Mouse (Mus musculus) ovary, postnatal 10 days (tissue): ENCODE results near the gene Tmem129.

Experiments
- DNase-seq: peaks from one replicate; pipeline ENCODE4 v3.0.0; 2022; ENCODE audit warnings: low spot score

The Tmem129 gene

DNA sequence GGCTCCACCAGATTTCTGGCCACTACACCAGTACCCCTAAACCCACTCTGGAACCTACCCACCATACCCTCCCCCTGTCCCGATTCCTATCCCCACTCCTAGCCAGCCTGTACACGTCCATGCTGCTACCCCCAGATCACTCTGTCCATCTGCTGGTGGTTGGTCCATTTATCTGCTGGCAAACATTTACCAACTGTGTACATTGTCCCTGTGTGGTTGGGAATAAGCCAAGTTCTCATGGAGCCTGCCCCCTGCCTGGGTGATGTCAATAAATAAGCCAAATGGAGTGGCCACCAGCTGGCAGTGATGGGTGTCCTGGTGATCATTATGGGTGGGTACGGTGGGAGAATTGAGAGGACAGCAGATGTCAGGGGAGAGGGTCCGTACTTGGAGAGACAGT, 28.9 kb upstream of the Tmem129 start:
- DNase-seq = no peak

- DNase-seq = no peak
These were observed 26.7 kb upstream of the Tmem129 start for GRCm38 (mm10) chr5:33684932-33685331.

- DNase-seq = no peak
These were observed 25.9 kb upstream of the Tmem129 start for GRCm38 (mm10) chr5:33683897-33684652.

GRCm38 (mm10) chr5:33682963-33683362, 24.7 kb upstream of the Tmem129 start:
- no peak for DNase-seq

DNA sequence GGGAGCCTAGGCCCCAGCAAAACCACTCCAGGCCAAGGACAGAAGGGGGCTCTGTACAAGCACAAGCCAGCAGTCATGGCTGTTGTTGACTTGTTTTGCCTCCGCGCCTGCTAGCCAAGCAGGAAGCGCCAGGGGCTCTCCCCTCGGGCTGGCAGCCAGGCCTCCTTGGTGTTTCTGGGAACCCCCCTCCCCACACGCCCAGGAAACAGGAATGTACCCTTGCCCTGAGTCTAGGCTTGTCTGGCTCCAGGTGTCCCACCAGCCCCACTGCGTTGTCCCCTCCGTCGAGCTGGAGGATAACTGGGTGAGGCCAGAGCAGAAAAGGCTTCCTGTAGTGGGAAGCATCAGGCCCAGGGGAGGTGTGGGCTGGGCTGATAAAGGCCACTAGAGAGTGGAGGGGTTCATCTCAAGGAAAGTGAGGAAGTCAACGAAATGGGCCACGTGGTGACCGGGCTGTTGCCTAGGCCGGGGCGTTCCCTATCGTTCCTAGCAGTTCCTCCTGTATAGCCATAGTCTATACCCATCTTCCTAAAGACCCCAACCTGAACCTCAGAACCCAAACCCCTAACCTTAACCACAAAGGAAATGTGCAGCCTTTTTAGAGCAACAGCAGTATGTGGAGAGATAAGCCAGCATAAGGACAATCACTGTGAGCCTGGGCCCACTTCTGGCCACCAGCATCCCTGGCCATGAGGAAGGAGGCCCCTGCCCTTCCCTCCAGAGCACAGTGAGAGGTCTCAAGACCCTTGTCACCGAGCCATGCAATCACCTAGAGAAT, 23.6 kb upstream of the Tmem129 start:
- DNase-seq = no peak

- no peak for DNase-seq
These were observed 22.8 kb upstream of the Tmem129 start for GRCm38 (mm10) chr5:33681044-33681443.

DNA sequence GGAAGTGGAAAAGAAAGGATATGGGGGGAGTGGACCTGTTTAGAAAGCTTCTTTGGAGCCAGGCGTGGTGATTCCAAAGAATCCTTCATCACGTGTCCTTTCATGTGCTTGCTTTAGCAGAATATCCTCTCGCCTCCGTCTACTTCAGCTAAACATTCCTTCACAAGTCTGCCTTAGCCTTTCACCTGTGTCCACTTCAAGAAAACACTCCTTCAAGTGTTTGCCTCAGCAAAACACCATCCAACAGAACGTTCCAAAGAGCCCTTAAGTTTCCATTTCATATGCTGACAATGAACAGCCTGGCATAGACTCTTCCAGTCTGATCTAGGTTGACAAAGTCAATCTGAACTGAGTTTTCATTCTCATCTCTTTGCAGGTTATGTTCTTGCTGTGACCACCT, 20.0 kb upstream of the Tmem129 start:
- no peak for DNase-seq

DNA sequence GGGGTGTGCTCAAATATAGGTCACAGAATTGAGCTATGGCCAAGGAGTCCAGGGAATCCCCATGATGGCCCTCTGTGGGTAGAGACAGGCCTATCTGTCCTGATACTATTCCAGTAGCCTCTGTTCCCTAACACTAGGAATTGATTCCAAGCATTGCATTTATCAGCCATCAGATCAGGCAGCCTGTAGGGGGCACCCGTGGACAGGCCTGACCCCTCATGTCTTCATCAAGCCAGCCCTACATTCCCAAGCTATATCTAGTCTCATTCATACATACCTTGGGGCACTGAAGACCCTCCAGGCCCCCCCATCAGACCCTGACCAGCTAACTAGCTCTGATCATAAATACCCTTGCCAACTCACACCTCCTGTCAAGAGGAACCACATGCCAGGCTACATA, 17.7 kb upstream of the Tmem129 start:
- no peak for DNase-seq

GRCm38 (mm10) chr5:33674439-33674838, 16.2 kb upstream of the Tmem129 start:
- no peak for DNase-seq

- no peak for DNase-seq
These were observed 13.4 kb upstream of the Tmem129 start for GRCm38 (mm10) chr5:33671659-33672058.

DNA sequence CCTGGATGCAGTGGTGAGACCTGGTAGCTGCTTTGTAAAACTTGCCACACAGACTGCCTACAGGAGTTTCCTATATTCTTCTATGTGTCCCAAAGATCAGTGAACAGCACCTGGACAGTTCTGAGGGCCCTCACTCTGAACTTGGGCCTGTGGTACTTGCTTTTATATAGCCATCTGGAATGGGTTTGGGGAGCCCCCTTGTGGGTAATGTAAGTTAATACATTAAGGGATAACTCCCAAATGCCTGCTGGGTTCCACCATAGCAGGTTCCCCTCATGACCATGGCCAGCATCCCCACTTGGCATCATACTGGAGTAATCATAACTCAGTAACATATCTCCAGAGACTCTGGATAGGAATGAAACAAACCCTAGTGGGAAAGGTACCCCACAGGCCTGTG, 10.0 kb upstream of the Tmem129 start:
- DNase-seq = no peak

GRCm38 (mm10) chr5:33658664-33659050, 441 bp upstream of the Tmem129 start:
- DNase-seq = no peak

DNA sequence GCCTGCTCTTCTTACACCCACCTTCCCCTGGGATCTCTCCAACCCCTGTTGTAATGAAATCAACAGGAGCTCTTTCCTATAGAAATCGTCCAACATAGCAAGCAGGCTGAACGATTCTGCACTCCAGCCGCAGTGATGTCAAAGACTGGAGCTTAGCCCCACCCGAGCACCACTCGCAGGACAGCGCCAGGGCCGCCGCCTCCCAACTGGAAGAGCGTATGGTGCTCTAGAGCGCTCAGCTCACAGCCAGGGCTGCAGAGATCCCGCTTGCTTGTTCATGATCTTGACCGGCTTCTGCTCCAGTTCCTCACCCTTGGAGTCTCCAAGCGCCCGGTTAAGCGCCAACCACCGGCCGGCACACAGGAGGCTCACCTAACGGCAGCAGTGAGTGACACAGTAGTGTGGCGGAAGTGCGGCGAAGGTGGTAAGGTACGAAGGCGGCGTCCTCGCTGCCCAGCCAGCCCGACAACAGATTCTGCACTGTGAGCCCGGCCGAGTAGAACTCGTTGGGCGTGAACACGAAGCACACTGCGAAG, 897 bp downstream of the Tmem129 start:
- no peak for DNase-seq

DNA sequence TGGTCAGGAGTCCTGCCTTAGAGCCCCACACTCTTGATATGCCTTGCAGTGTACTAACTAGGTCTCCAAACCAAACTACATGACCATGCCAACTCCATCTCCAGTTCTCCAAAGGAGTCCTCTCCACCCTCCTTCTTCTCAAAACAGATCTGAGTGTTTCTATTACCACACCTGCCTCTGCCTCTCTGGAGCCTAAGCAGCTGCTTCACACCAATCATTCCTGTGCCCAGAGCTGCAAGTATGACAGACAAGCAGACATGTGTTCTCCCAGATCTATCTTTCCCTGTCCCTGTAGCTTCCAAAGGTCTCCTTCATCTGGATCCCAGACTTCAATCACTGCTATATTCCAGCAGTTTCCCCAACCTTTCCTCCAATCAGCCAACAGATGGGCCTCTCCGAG, 1.5 kb downstream of the Tmem129 start:
- DNase-seq = no peak

DNA sequence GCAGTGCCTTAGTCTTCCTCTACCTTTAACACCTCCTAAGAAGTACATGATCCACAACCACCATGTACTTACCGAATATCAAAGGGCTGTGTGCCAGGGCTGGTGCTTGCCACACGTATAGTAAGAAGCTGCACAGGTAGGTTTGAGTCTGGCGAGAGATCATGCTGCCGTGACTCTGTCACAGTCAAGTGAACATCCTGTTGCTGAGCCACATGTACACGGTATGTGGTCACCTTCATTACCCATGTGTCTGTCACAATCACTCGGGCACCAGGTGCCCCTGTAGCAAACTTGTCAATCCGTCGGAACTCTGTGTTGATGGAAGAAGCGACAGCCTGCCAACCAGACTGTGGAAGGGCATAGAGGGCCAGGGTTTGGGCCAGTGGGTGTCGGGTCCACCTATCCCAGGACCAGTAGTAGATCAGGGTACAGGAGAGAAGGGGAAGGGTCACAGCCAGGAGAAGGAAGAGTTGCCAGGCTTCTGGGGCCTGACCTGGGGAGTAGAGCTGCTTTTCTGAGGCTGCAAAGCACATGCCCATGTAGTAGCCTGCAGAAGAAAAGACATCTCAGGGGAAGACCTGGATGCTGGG, 2.9 kb downstream of the Tmem129 start:
- DNase-seq = no peak

DNA sequence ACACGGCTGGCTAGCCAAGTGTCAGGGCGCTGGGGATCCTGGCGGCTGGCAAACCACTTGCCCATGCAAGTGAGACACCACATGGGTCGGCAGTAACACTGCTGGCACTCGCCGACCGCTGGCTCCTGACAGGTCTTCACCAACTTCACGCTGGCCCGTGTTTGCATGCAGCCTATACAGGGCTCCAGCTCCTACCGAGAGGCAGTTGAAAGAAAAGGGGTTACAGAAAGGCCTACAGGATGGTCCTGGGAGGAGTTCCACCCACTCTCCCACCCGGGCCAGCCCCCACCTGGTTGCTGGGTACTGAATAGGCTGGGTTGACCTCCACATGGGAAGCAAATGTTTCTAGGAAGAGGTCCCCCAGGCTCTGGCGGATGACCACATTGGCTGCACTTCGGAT, 3.8 kb downstream of the Tmem129 start:
- DNase-seq = no peak

GRCm38 (mm10) chr5:33652783-33653173, 5.4 kb downstream of the Tmem129 start:
- DNase-seq = no peak

GRCm38 (mm10) chr5:33651921-33652782, 6.1 kb downstream of the Tmem129 start, which contains the start of gene Slbp:
Slbp (minus strand) TSS chr5:33652574.
- DNase-seq = peak; percentile 97

DNA sequence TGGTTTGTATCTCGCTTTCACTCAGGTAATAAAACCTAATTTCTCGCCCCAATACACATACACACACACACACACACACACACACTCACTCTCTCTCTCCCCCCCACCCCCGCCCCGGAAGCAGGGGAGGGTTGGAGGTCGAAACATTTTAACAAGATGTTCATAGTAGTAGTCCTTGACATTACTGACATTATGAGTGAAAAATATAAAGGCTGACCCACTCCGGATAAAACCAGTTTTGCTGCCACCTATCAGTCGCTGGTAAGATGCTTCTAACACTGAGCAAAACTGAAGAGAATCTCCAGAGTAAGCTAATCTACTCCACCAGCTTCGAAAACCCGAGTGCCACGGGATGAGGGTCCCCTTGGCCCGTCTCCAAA, 6.7 kb downstream of the Tmem129 start:
- no peak for DNase-seq

DNA sequence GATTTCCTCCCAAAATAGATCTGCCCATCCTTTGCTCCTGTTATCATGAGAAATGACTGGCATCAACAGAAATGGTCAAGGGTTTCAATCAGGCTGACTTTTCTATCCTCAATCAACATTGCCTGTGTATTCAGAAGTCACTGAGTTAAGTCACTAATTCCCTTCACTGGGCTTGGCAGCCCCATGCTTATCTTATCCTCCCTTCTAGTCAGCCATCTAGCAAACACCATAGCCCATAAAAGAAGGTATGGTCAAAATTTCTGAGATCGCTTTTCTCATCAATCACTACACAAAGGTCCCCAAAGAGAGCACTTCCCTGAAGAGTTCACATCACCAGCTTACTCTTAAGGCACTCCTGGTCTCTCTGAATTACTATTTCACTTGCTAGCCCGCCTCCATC, 7.2 kb downstream of the Tmem129 start:
- DNase-seq = no peak

DNA sequence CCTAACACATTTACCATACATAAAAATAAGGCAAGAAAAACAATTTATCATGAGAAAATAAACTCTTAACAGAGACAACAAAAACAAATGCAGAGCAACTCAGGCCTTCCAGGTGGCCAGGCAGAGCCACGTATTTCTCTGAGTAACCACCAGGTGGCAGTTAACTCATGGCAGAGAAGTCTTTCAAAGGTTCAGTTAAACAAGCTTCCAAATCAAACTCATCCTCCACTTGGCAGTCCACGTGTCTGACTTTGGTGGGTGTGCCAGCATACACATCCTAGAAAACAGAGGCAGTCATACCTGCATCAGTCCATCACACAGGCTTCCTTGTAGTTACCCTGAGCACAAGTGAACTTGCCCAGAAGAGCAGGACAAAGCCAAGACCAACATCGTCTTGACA, 17.6 kb downstream of the Tmem129 start:
- no peak for DNase-seq

GRCm38 (mm10) chr5:33638826-33639225, 19.4 kb downstream of the Tmem129 start:
- no peak for DNase-seq
